Mouse (Mus musculus) limb, embryonic 14.5 days (tissue): Measurements from ENCODE around the gene Timm13. TPM values are rescaled to one million over a fixed set of nuclear protein-coding genes. Genes with fewer than 3 reads are reported as not detected.

ENCODE experiments used
- ATAC-seq: fragments of 200-750 bp; cut with Nextera tagmentation; 2 replicates; pipeline ENCODE4 v1.8.0; 2017; ENCODE audit warnings: low read depth, moderate number of reproducible peaks, moderate TSS enrichment; ENCODE audit not compliant: low FRiP score
- DNase-seq: peaks from one replicate; pipeline ENCODE4 v3.0.0-alpha.2; 2015; ENCODE audit warnings: low spot score
- H3K27ac ChIP-seq: fragments of 300-500 bp; sonication (generic); replicated peaks from 2 replicates; pipeline ENCODE4 v1.5.1; 2014; ENCODE audit warnings: low read depth, mild to moderate bottlenecking, low read length, moderate library complexity, mixed read lengths
- H3K27me3 ChIP-seq: fragments of 300-500 bp; sonication (generic); 2 replicates; pipeline ENCODE4 v1.6.1; 2014; ENCODE audit warnings: low read length, mixed read lengths; ENCODE audit not compliant: control insufficient read depth, insufficient read depth
- H3K36me3 ChIP-seq: fragments of 300-500 bp; sonication (generic); 2 replicates; pipeline ENCODE4 v1.6.1; 2014; ENCODE audit warnings: mild to moderate bottlenecking, low read length, moderate library complexity, mixed read lengths; ENCODE audit not compliant: control insufficient read depth, insufficient read depth
- H3K4me1 ChIP-seq: fragments of 300-500 bp; sonication (generic); 2 replicates; pipeline ENCODE4 v1.6.1; 2014; ENCODE audit warnings: antibody characterized with exemption, low read length, mixed read lengths; ENCODE audit not compliant: control insufficient read depth, insufficient read depth
- H3K4me2 ChIP-seq: fragments of 300-500 bp; sonication (generic); replicated peaks from 2 replicates; pipeline ENCODE4 v1.6.1; 2014; ENCODE audit warnings: low read depth, mild to moderate bottlenecking, low read length, moderate library complexity; ENCODE audit not compliant: severe bottlenecking
- H3K4me3 ChIP-seq: fragments of 300-500 bp; sonication (generic); replicated peaks from 2 replicates; pipeline ENCODE4 v1.5.1; 2014; ENCODE audit warnings: low read length
- H3K9ac ChIP-seq: fragments of 300-500 bp; sonication (generic); 2 replicates; pipeline ENCODE4 v1.6.1; 2014; ENCODE audit warnings: mild to moderate bottlenecking, low read depth, low read length, moderate library complexity; ENCODE audit not compliant: severe bottlenecking
- H3K9me3 ChIP-seq: fragments of 300-500 bp; sonication (generic); 2 replicates; pipeline ENCODE4 v1.6.1; 2016; ENCODE audit warnings: low read length; ENCODE audit not compliant: control insufficient read depth
- POLR2A ChIP-seq: fragments of 200-500 bp; IDR thresholded peaks from 2 replicates; pipeline ENCODE4 v1.8.0; 2012; ENCODE audit warnings: inconsistent platforms, mild to moderate bottlenecking, moderate library complexity, borderline replicate concordance; ENCODE audit not compliant: insufficient read depth, insufficient read length; ENCODE audit errors: extremely low read depth
- WGBS: fragments of 180-500 bp; shearing (Covaris S2); extraction: QIAGEN DNeasy Blood & Tissue Kit; methylation state at CpG from one replicate; pipeline ENCODE4 v1.1.7; 2014; 5-methylcytosine and 5-hydroxymethylcytosine counted together
- polyA plus RNA-seq, 2 experiments: library from polyadenylated mRNA; depleted of rRNA in 1 of 2; stranded (reverse) in 1 of 2; unstranded in 1 of 2; fragments of >200 nt; fragmentation: Nextera tagmentation in 1 of 2; extraction: Ambion mirVana in 1 of 2; gene quantifications; 2 replicates each; pipeline versions ENCODE4 v1.2.1 to v1.2.3; 2012 to 2014

The Timm13 gene
- polyA plus RNA-seq, 2 experiments: 229 to 335 TPM

DNA sequence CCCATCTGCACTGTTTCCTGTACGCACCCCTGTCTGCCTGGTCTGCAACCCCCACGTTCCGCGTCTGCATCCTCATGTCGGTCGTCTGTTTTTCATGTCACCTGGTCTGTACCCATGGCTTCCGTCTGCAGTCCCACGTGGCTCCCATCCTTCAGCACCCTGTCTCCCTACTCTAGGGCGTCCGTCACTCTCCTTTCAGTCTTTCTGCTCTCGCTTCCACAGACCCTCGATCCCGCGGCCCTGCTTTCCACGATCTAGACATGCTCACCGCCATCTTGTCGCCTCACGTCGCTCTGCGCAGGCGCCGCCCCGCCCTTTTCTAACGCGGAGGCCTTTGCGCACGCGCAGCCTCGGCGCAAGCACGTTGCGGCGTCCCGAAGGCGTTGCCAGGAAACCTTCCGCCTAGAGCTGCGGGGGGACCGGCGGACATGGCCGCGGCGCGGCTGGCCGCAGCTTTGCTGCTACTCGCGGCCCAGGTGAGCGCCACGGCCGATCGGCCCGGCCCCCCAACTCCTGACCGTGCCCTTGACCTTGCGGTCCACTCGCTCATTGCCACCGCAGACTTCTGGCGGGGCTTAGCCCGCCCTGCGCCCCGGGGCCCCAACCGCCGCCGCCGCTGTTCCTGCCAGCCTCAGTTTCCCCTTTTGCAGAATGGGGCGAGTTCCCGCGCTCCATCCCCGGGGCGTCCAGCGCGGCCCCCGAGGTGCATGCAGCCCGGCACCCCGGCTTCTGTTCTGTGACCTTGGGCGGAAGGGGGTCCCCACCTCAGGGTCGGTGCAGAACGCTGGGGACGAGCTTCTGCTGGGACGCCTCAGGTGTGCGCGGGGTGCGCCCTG, 45.6 kb downstream of the Timm13 start, which contains the start of the genes Lsm7 and Sppl2b:
Lsm7 (minus strand) TSS at position 297 of the 836 bp plus-strand sequence.
Sppl2b (plus strand) TSS at position 363 of the 836 bp plus-strand sequence.
- ATAC-seq: peak; percentile 82
- Histone ChIP-seq H3K4me3 (peak within 1 kb of the TSS; percentile 92), H3K27ac (peak within 1 kb of the TSS; percentile 58), H3K27me3 (no peaks in the 10 kb centered on the region), H3K4me2 (peak within 1 kb of the TSS; percentile 99), H3K4me1 (peaks cover 20% of the 10 kb centered on the region), H3K9me3 (no peaks in the 10 kb centered on the region), H3K36me3 (peaks cover 24% of the 10 kb centered on the region), H3K9ac (peak within 1 kb of the TSS; percentile 77)
- under 1% methylated on average over 69 of the region's 81 CpGs for WGBS
- peak; percentile 94 for DNase-seq
- TF ChIP-seq POLR2A: 0 out of 2 replicates have a peak, but pooled peaks have one; percentile 20

Other genes starting within 250 kb of the Timm13 start
- 87.8 and 122 TPM in 2 replicates for gene Btbd2, start 243.9 kb downstream of the Timm13 start, polyA plus RNA-seq (2012; rRNA removed)
- gene Btbd2, start 243.9 kb downstream of the Timm13 start, polyA plus RNA-seq (2014; fragmentation: Nextera tagmentation; extraction: Ambion mirVana): 78.0 and 89.1 TPM in 2 replicates
- 108 and 147 TPM in 2 replicates for gene Mknk2, start 222.9 kb downstream of the Timm13 start, polyA plus RNA-seq (2012; rRNA removed)
- gene Mknk2, start 222.9 kb downstream of the Timm13 start, polyA plus RNA-seq (2014; fragmentation: Nextera tagmentation; extraction: Ambion mirVana): 93.0 and 97.7 TPM in 2 replicates
- gene Mob3a, start 199.0 kb downstream of the Timm13 start, polyA plus RNA-seq (2012; rRNA removed): 33.7 and 42.7 TPM in 2 replicates
- gene Mob3a, start 199.0 kb downstream of the Timm13 start, polyA plus RNA-seq (2014; fragmentation: Nextera tagmentation; extraction: Ambion mirVana): 35.9 and 36.5 TPM in 2 replicates
- 64.5 and 66.1 TPM in 2 replicates for gene Izumo4, start 198.8 kb downstream of the Timm13 start, polyA plus RNA-seq (2012; rRNA removed)
- 14.4 and 15.9 TPM in 2 replicates for gene Izumo4, start 198.8 kb downstream of the Timm13 start, polyA plus RNA-seq (2014; fragmentation: Nextera tagmentation; extraction: Ambion mirVana)
- gene Ap3d1, start 158.7 kb downstream of the Timm13 start, polyA plus RNA-seq (2012; rRNA removed): 123 and 150 TPM in 2 replicates
- gene Ap3d1, start 158.7 kb downstream of the Timm13 start, polyA plus RNA-seq (2014; fragmentation: Nextera tagmentation; extraction: Ambion mirVana): 75.1 and 82.9 TPM in 2 replicates
- 55.1 and 72.2 TPM in 2 replicates for gene Dot1l, start 145.8 kb downstream of the Timm13 start, polyA plus RNA-seq (2012; rRNA removed)
- 22.7 and 25.6 TPM in 2 replicates for gene Dot1l, start 145.8 kb downstream of the Timm13 start, polyA plus RNA-seq (2014; fragmentation: Nextera tagmentation; extraction: Ambion mirVana)
- 78.0 and 102 TPM in 2 replicates for gene Sf3a2, start 102.8 kb downstream of the Timm13 start, polyA plus RNA-seq (2012; rRNA removed)
- gene Sf3a2, start 102.8 kb downstream of the Timm13 start, polyA plus RNA-seq (2014; fragmentation: Nextera tagmentation; extraction: Ambion mirVana): 80.6 and 87.6 TPM in 2 replicates
- 109 and 110 TPM in 2 replicates for gene Plekhj1, start 102.3 kb downstream of the Timm13 start, polyA plus RNA-seq (2012; rRNA removed)
- 119 and 121 TPM in 2 replicates for gene Plekhj1, start 102.3 kb downstream of the Timm13 start, polyA plus RNA-seq (2014; fragmentation: Nextera tagmentation; extraction: Ambion mirVana)
- gene Amh, start 95.7 kb downstream of the Timm13 start, polyA plus RNA-seq (2012; rRNA removed): 1.0 and 1.9 TPM in 2 replicates
- gene Amh, start 95.7 kb downstream of the Timm13 start, polyA plus RNA-seq (2014; fragmentation: Nextera tagmentation; extraction: Ambion mirVana): 0.11 TPM in 1 of 2 replicates, not detected in the other
- gene Jsrp1, start 87.5 kb downstream of the Timm13 start, polyA plus RNA-seq (2012; rRNA removed): 8.5 and 12.1 TPM in 2 replicates
- 5.1 and 6.1 TPM in 2 replicates for gene Jsrp1, start 87.5 kb downstream of the Timm13 start, polyA plus RNA-seq (2014; fragmentation: Nextera tagmentation; extraction: Ambion mirVana)
- gene Oaz1, start 74.3 kb downstream of the Timm13 start, polyA plus RNA-seq (2012; rRNA removed): 882 and 1,248 TPM in 2 replicates
- 1,813 and 1,884 TPM in 2 replicates for gene Oaz1, start 74.3 kb downstream of the Timm13 start, polyA plus RNA-seq (2014; fragmentation: Nextera tagmentation; extraction: Ambion mirVana)
- gene Lingo3, start 56.9 kb downstream of the Timm13 start, polyA plus RNA-seq (2012; rRNA removed): 0.88 and 1.4 TPM in 2 replicates
- 0.56 and 0.82 TPM in 2 replicates for gene Lingo3, start 56.9 kb downstream of the Timm13 start, polyA plus RNA-seq (2014; fragmentation: Nextera tagmentation; extraction: Ambion mirVana)
- gene Lsm7, start 45.8 kb downstream of the Timm13 start, polyA plus RNA-seq (2012; rRNA removed): 366 and 417 TPM in 2 replicates
- 360 and 371 TPM in 2 replicates for gene Lsm7, start 45.8 kb downstream of the Timm13 start, polyA plus RNA-seq (2014; fragmentation: Nextera tagmentation; extraction: Ambion mirVana)
- gene Sppl2b, start 45.7 kb downstream of the Timm13 start, polyA plus RNA-seq (2012; rRNA removed): 86.8 and 128 TPM in 2 replicates
- gene Sppl2b, start 45.7 kb downstream of the Timm13 start, polyA plus RNA-seq (2014; fragmentation: Nextera tagmentation; extraction: Ambion mirVana): 40.8 and 41.8 TPM in 2 replicates
- 0.04 TPM in 1 of 2 replicates, not detected in the other for gene Tmprss9, start 29.1 kb downstream of the Timm13 start, polyA plus RNA-seq (2012; rRNA removed)
- gene Tmprss9, start 29.1 kb downstream of the Timm13 start, polyA plus RNA-seq (2014; fragmentation: Nextera tagmentation; extraction: Ambion mirVana): 0.10 TPM in 1 of 2 replicates, not detected in the other
- gene Lmnb2, start 17.3 kb upstream of the Timm13 start, polyA plus RNA-seq (2012; rRNA removed): 75.9 and 77.5 TPM in 2 replicates
- gene Lmnb2, start 17.3 kb upstream of the Timm13 start, polyA plus RNA-seq (2014; fragmentation: Nextera tagmentation; extraction: Ambion mirVana): 19.1 and 21.5 TPM in 2 replicates
- 46.2 and 52.2 TPM in 2 replicates for gene Gadd45b, start 29.1 kb upstream of the Timm13 start, polyA plus RNA-seq (2012; rRNA removed)
- gene Gadd45b, start 29.1 kb upstream of the Timm13 start, polyA plus RNA-seq (2014; fragmentation: Nextera tagmentation; extraction: Ambion mirVana): 33.8 and 36.6 TPM in 2 replicates
- gene Gng7, start 114.0 kb upstream of the Timm13 start, polyA plus RNA-seq (2012; rRNA removed): 7.6 and 7.9 TPM in 2 replicates
- 6.5 and 7.2 TPM in 2 replicates for gene Gng7, start 114.0 kb upstream of the Timm13 start, polyA plus RNA-seq (2014; fragmentation: Nextera tagmentation; extraction: Ambion mirVana)
- 0.13 and 0.20 TPM in 2 replicates for gene Diras1, start 124.7 kb upstream of the Timm13 start, polyA plus RNA-seq (2012; rRNA removed)
- not detected in 2 replicates for gene Diras1, start 124.7 kb upstream of the Timm13 start, polyA plus RNA-seq (2014; fragmentation: Nextera tagmentation; extraction: Ambion mirVana)
- gene Slc39a3, start 136.5 kb upstream of the Timm13 start, polyA plus RNA-seq (2012; rRNA removed): 25.9 and 33.0 TPM in 2 replicates
- 12.8 and 14.8 TPM in 2 replicates for gene Slc39a3, start 136.5 kb upstream of the Timm13 start, polyA plus RNA-seq (2014; fragmentation: Nextera tagmentation; extraction: Ambion mirVana)
- 205 and 263 TPM in 2 replicates for gene Sgta, start 159.2 kb upstream of the Timm13 start, polyA plus RNA-seq (2012; rRNA removed)
- gene Sgta, start 159.2 kb upstream of the Timm13 start, polyA plus RNA-seq (2014; fragmentation: Nextera tagmentation; extraction: Ambion mirVana): 176 and 192 TPM in 2 replicates
- 79.0 and 93.4 TPM in 2 replicates for gene Thop1, start 169.1 kb upstream of the Timm13 start, polyA plus RNA-seq (2012; rRNA removed)
- gene Thop1, start 169.1 kb upstream of the Timm13 start, polyA plus RNA-seq (2014; fragmentation: Nextera tagmentation; extraction: Ambion mirVana): 52.4 and 54.1 TPM in 2 replicates
- gene Creb3l3, start 197.9 kb upstream of the Timm13 start, polyA plus RNA-seq (2012; rRNA removed): 0.44 and 0.54 TPM in 2 replicates
- 0.58 and 0.74 TPM in 2 replicates for gene Creb3l3, start 197.9 kb upstream of the Timm13 start, polyA plus RNA-seq (2014; fragmentation: Nextera tagmentation; extraction: Ambion mirVana)
- 165 and 176 TPM in 2 replicates for gene Map2k2, start 204.9 kb upstream of the Timm13 start, polyA plus RNA-seq (2012; rRNA removed)
- 176 and 199 TPM in 2 replicates for gene Map2k2, start 204.9 kb upstream of the Timm13 start, polyA plus RNA-seq (2014; fragmentation: Nextera tagmentation; extraction: Ambion mirVana)
- 17.7 and 21.0 TPM in 2 replicates for gene Zbtb7a, start 234.3 kb upstream of the Timm13 start, polyA plus RNA-seq (2012; rRNA removed)
- gene Zbtb7a, start 234.3 kb upstream of the Timm13 start, polyA plus RNA-seq (2014; fragmentation: Nextera tagmentation; extraction: Ambion mirVana): 30.6 and 35.9 TPM in 2 replicates